Mouse (Mus musculus): ENCODE results near the gene Foxn3. TPM values are rescaled to one million over a fixed set of nuclear protein-coding genes. Genes with fewer than 3 reads are reported as not detected.

Gene Foxn3
- polyA plus RNA-seq, 1 experiment from 2014 or later: 60.5 TPM

- H3K27ac ChIP-seq (ENCODE audit: low read depth, low read length): no peak overlapping the region; the same call in 1 of the 2 replicates
- no peaks in the 10 kb centered on the region for H3K36me3 ChIP-seq (ENCODE audit: control insufficient read depth, insufficient read depth, low read length)
- H3K4me2 ChIP-seq (ENCODE audit: low read length): no peak overlapping the region
- ATAC-seq: no peak
- no peaks in the 10 kb centered on the region for H3K9me3 ChIP-seq (ENCODE audit: control insufficient read depth, low read length)
- no peak overlapping the region for H3K9ac ChIP-seq (ENCODE audit: low read depth, low read length)
- WGBS: 56% methylated on average over 9 of the region's 9 CpGs
- no peak overlapping the region for H3K4me3 ChIP-seq (ENCODE audit: low read length)
- H3K4me1 ChIP-seq (ENCODE audit: control insufficient read depth, insufficient read depth, low read depth, low read length): peaks cover 22% of the 10 kb centered on the region
- H3K27me3 ChIP-seq (replicated peaks; ENCODE audit: control insufficient read depth, insufficient read depth, low read length): no peaks in the 10 kb centered on the region
Measured at GRCm38 (mm10) chr12:99454394-99454793, 109.0 kb downstream of the Foxn3 start.

- no peak for ATAC-seq
Measured at GRCm38 (mm10) chr12:99453797-99454196, 109.6 kb downstream of the Foxn3 start.

GRCm38 (mm10) chr12:99450076-99450475 lies 113.3 kb downstream of the Foxn3 start:
- Histone ChIP-seq H3K36me3 (ENCODE audit: control insufficient read depth, insufficient read depth, low read length) (no peaks in the 10 kb centered on the region), H3K4me2 (ENCODE audit: low read length) (no peak overlapping the region), H3K4me3 (ENCODE audit: low read length) (no peak overlapping the region), H3K4me1 (ENCODE audit: control insufficient read depth, insufficient read depth, low read depth, low read length) (no peaks in the 10 kb centered on the region; the same call in 1 of the 2 replicates), H3K27me3 (replicated peaks; ENCODE audit: control insufficient read depth, insufficient read depth, low read length) (no peaks in the 10 kb centered on the region), H3K9ac (ENCODE audit: low read depth, low read length) (no peak overlapping the region), H3K27ac (ENCODE audit: low read depth, low read length) (no peak overlapping the region), H3K9me3 (ENCODE audit: control insufficient read depth, low read length) (no peaks in the 10 kb centered on the region)
- 94% methylated on average over 6 of the region's 6 CpGs for WGBS
- no peak for ATAC-seq

More at GRCm38 (mm10) chr12:99453797-99454196, 109.6 kb downstream of the Foxn3 start:
- no peak overlapping the region for H3K27ac ChIP-seq (ENCODE audit: low read depth, low read length)
- H3K9ac ChIP-seq (ENCODE audit: low read depth, low read length): no peak overlapping the region
- no peaks in the 10 kb centered on the region for H3K36me3 ChIP-seq (ENCODE audit: control insufficient read depth, insufficient read depth, low read length)
- no peak overlapping the region for H3K4me3 ChIP-seq (ENCODE audit: low read length)
- no peaks in the 10 kb centered on the region for H3K27me3 ChIP-seq (replicated peaks; ENCODE audit: control insufficient read depth, insufficient read depth, low read length)
- no peaks in the 10 kb centered on the region for H3K9me3 ChIP-seq (ENCODE audit: control insufficient read depth, low read length)
- no peak overlapping the region for H3K4me2 ChIP-seq (ENCODE audit: low read length)
- 46% methylated on average over 4 of the region's 4 CpGs for WGBS
- peaks cover 22% of the 10 kb centered on the region for H3K4me1 ChIP-seq (ENCODE audit: control insufficient read depth, insufficient read depth, low read depth, low read length)

DNA sequence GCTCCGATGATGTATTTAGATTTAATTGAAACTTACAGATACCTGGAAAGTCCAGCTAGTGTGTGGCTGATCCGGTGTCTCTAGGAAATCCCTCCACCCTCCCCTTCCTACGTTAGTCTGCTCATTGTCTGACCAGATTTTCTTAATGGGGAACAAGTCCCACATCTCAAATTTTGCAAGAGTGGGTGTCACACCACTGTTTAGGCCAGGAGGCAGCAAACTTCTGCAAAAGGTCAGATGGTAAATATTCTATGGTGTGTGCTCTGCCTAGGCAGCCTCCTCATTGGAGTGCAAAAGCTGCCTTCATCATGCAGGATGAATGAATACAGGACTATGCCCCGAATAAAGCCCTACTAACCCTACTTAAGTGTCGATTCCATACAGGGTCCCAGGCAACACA lies 115.6 kb downstream of the Foxn3 start:
- H3K27ac ChIP-seq (ENCODE audit: low read depth, low read length): no peak overlapping the region
- no peak overlapping the region for H3K4me3 ChIP-seq (ENCODE audit: low read length)
- ATAC-seq: no peak
- H3K27me3 ChIP-seq (replicated peaks; ENCODE audit: control insufficient read depth, insufficient read depth, low read length): no peaks in the 10 kb centered on the region
- no peak overlapping the region for H3K4me2 ChIP-seq (ENCODE audit: low read length)
- no peaks in the 10 kb centered on the region for H3K9me3 ChIP-seq (ENCODE audit: control insufficient read depth, low read length)
- H3K36me3 ChIP-seq (ENCODE audit: control insufficient read depth, insufficient read depth, low read length): no peaks in the 10 kb centered on the region
- no peaks in the 10 kb centered on the region for H3K4me1 ChIP-seq (ENCODE audit: control insufficient read depth, insufficient read depth, low read depth, low read length)
- 89% methylated on average over 5 of the region's 5 CpGs for WGBS
- no peak overlapping the region for H3K9ac ChIP-seq (ENCODE audit: low read depth, low read length)

GRCm38 (mm10) chr12:99445018-99445674 lies 118.2 kb downstream of the Foxn3 start:
- 76% methylated on average over 6 of the region's 6 CpGs for WGBS
- no peaks in the 10 kb centered on the region for H3K27me3 ChIP-seq (replicated peaks; ENCODE audit: control insufficient read depth, insufficient read depth, low read length)
- H3K9me3 ChIP-seq (ENCODE audit: control insufficient read depth, low read length): no peaks in the 10 kb centered on the region
- H3K4me2 ChIP-seq (ENCODE audit: low read length): no peak overlapping the region
- H3K9ac ChIP-seq (ENCODE audit: low read depth, low read length): no peak overlapping the region
- H3K36me3 ChIP-seq (ENCODE audit: control insufficient read depth, insufficient read depth, low read length): no peaks in the 10 kb centered on the region
- H3K27ac ChIP-seq (ENCODE audit: low read depth, low read length): no peak overlapping the region
- H3K4me3 ChIP-seq (ENCODE audit: low read length): no peak overlapping the region
- H3K4me1 ChIP-seq (ENCODE audit: control insufficient read depth, insufficient read depth, low read depth, low read length): no peaks in the 10 kb centered on the region
- no peak for ATAC-seq

DNA sequence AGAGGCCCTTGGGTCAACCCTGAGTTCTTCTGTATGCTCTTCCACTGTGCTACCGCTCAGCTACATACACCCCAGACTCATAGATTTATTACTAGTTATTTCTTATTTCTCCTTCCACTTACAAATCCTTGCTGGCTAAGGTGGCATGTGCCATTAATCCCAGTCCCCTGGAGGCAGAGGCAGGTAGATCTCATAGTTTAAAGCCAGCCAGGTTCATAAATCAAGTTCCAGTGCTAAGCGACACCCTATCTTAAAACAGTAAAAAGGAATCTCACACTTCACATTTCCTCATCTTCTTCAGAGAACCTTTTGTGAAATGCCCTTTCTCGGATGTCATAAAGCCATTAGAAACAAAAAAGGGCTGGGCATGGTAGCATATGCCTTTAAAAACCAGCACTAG lies 120.6 kb downstream of the Foxn3 start:
- H3K9ac ChIP-seq (ENCODE audit: low read depth, low read length): no peak overlapping the region
- H3K4me1 ChIP-seq (ENCODE audit: control insufficient read depth, insufficient read depth, low read depth, low read length): no peaks in the 10 kb centered on the region
- no peak for ATAC-seq
- WGBS: 93% methylated on average over 3 of the region's 3 CpGs
- no peak overlapping the region for H3K4me3 ChIP-seq (ENCODE audit: low read length)
- H3K27ac ChIP-seq (ENCODE audit: low read depth, low read length): no peak overlapping the region
- no peak overlapping the region for H3K4me2 ChIP-seq (ENCODE audit: low read length)
- no peaks in the 10 kb centered on the region for H3K36me3 ChIP-seq (ENCODE audit: control insufficient read depth, insufficient read depth, low read length)
- no peaks in the 10 kb centered on the region for H3K9me3 ChIP-seq (ENCODE audit: control insufficient read depth, low read length)
- H3K27me3 ChIP-seq (replicated peaks; ENCODE audit: control insufficient read depth, insufficient read depth, low read length): no peaks in the 10 kb centered on the region

DNA sequence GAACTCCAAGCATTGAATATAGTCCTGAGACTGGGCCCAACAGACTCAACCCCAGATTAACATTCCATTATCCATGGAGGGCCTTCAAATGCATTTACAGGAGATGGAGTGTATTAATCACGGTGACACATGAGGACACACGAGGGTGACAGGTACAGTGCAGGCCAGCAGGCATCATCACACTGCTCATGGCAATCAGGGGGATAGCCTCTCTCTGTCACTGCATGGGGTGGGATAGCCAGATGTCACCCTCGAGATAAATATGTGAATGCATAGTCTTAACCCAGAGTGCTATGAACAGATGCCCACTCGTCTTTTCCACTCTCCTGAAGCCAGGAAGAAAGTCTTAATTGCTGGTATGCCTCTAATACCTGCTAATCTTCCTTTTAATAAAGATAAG lies 122.4 kb downstream of the Foxn3 start:
- no peaks in the 10 kb centered on the region for H3K27me3 ChIP-seq (replicated peaks; ENCODE audit: control insufficient read depth, insufficient read depth, low read length)
- ATAC-seq: no peak
- 64% methylated on average over 4 of the region's 4 CpGs for WGBS
- H3K4me1 ChIP-seq (ENCODE audit: control insufficient read depth, insufficient read depth, low read depth, low read length): no peaks in the 10 kb centered on the region
- H3K4me2 ChIP-seq (ENCODE audit: low read length): no peak overlapping the region
- H3K9ac ChIP-seq (ENCODE audit: low read depth, low read length): no peak overlapping the region
- H3K9me3 ChIP-seq (ENCODE audit: control insufficient read depth, low read length): no peaks in the 10 kb centered on the region
- no peaks in the 10 kb centered on the region for H3K36me3 ChIP-seq (ENCODE audit: control insufficient read depth, insufficient read depth, low read length)
- no peak overlapping the region for H3K4me3 ChIP-seq (ENCODE audit: low read length)
- H3K27ac ChIP-seq (ENCODE audit: low read depth, low read length): no peak overlapping the region

DNA sequence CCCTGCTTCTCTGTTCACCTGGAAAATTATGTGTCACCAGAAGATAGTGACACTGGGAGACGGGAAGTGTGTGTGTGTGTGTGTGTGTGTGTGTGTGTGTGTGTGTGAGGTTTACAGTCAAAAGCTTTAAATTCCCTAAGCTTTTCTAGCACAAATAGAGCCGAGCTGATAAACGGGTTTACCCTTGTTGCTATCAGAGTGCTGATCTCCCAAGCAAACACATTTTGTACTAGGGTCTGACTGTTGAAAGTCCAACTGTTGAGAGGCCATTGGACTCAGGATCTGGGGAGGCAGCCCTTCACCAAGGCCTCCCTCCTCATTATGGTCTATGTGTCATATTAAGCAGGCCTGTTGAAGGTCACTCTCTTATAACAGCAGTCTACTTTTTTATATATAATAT lies 123.4 kb downstream of the Foxn3 start:
- H3K9me3 ChIP-seq (ENCODE audit: control insufficient read depth, low read length): no peaks in the 10 kb centered on the region
- no peak overlapping the region for H3K27ac ChIP-seq (ENCODE audit: low read depth, low read length)
- H3K4me3 ChIP-seq (ENCODE audit: low read length): no peak overlapping the region
- no peak overlapping the region for H3K9ac ChIP-seq (ENCODE audit: low read depth, low read length)
- no peaks in the 10 kb centered on the region for H3K27me3 ChIP-seq (replicated peaks; ENCODE audit: control insufficient read depth, insufficient read depth, low read length)
- no peaks in the 10 kb centered on the region for H3K36me3 ChIP-seq (ENCODE audit: control insufficient read depth, insufficient read depth, low read length)
- H3K4me2 ChIP-seq (ENCODE audit: low read length): no peak overlapping the region
- no peaks in the 10 kb centered on the region for H3K4me1 ChIP-seq (ENCODE audit: control insufficient read depth, insufficient read depth, low read depth, low read length)
- 86% methylated on average over 3 of the region's 3 CpGs for WGBS
- ATAC-seq: no peak

DNA sequence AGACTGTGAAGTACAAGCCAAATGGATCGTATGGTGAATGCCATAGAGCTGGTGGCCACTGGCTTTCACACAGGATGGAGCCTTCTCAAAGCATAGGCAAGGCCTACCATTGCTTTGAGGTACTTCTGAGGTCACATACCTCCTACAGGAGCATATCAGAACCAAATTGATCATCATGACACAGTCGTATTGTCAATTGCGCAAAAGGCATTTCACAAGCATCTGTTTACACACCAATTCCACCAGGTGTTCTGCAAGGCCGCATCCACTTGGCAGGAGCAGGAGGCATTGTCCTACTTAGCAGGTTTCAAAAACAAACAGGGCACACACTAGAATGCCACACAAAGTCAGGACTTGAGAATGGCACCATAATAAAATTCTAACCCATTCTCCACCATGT lies 128.2 kb downstream of the Foxn3 start:
- 90% methylated on average over 4 of the region's 4 CpGs for WGBS
- no peak for ATAC-seq
- H3K27me3 ChIP-seq (replicated peaks; ENCODE audit: control insufficient read depth, insufficient read depth, low read length): no peaks in the 10 kb centered on the region

More for the DNA sequence above, 128.2 kb downstream of the Foxn3 start:
- Histone ChIP-seq H3K4me2 (ENCODE audit: low read length) (no peak overlapping the region), H3K36me3 (ENCODE audit: control insufficient read depth, insufficient read depth, low read length) (no peaks in the 10 kb centered on the region), H3K9me3 (ENCODE audit: control insufficient read depth, low read length) (no peaks in the 10 kb centered on the region), H3K4me1 (ENCODE audit: control insufficient read depth, insufficient read depth, low read depth, low read length) (no peaks in the 10 kb centered on the region), H3K4me3 (ENCODE audit: low read length) (no peak overlapping the region), H3K9ac (ENCODE audit: low read depth, low read length) (no peak overlapping the region), H3K27ac (ENCODE audit: low read depth, low read length) (no peak overlapping the region)
